Mouse (Mus musculus) adrenal gland (tissue): Measurements from ENCODE around the gene Psip1.

Experiments
- intact Hi-C: fragments of 180-260 bp; cut with DNase I; formaldehyde crosslinking; loops from one replicate; pipeline ENCODE4 v1.15.1; 2025

Psip1 gene

DNA sequence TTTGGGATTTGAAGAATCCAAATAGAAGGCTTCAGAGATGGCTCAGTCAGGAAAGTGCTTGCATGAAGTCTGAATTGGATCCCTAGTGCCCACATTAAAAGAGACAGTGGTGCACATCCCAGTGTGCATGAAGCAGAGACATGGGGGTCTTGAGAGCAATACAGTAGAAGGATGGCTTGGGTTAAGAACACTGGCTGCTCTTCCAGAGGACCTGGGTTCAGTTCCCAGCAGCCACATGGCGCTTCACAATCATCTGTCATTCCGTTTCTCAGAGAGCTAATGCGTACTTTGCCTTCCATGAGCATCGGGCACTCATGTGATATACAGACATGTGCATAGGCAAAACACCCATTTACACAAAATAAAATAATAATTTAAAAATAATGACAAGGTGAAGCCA lies 61.1 kb downstream of the Psip1 start:
- intact Hi-C loops: no loop called here

- intact Hi-C loops: no loop called here
These were observed 62.6 kb downstream of the Psip1 start for GRCm38 (mm10) chr4:83423641-83424040.

DNA sequence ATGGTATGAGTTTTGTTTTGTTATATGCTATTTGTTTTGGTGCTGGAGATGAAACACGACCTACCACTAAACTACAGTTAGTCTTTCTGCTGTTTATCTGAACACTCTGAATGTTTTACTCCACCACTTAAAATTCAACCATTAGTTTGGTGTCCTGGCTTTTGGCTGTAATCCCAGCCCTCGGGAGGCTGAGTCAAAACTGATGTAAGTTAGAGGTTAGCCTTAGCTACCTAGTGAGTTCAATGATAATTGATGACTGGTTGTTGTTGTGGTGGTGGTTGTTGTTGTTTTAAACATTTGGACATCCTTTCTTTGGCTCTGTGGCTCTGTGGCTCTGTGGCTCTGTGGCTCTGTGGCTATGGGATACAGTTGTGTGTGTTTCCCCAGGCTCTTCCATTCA lies 67.5 kb downstream of the Psip1 start:
- intact Hi-C loops: loop anchor here (10.0 kb wide), 1 partner anchor 114 kb away; no protein-coding TSS in a partner anchor

DNA sequence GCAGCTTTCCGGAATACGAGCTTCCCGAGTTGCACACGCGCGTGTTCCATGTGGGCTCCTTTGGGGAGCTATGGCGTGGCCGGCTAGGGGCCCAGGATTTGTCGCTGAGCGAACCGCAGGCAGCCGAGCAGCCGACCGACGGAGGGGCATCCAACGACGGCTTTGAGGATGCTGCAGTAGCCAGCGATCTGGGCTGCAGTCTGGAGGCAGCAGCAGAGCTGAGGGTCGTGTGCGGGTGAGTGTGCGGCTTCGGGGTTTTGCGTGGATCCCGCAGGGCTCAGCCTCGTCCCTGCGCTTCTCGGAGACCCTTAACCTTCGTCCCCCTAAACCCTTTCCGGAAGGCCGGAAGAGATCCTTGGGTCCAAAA lies 68.5 kb downstream of the Psip1 start:
- intact Hi-C loops: loop anchor here (10.0 kb wide), 1 partner anchor 113 kb away; no protein-coding TSS in a partner anchor

DNA sequence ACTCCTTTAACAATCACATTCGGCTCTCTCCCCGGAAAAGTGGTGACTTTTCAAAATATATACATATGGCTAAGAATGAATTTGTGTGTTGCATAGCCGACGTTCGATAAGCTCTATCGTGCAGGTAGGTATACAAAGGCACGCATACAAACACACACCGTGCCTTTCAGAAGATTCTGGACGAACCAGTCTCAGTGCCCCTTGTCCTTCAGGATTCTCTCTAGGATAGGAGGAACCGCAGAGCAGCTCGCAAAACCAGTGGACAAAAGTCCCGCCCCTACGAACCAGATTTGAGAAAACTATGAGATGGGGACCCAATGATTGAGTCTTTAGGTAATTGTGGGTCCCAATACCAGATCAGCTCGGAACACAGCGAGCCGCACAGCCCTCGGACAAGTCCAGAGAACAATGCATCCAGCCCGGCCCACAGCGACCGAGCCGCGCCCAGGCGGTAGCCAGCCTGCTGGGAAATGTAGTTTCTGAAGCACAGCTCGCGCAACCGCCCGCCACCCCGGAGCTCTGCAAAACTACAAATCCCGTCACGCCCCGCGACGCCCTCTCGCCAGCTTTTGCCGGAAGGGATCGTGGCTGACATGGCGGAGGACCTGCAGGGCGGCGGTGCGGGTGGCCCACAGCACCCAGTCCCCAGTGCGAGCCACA lies 69.0 kb downstream of the Psip1 start, which contains the start of gene Snapc3:
TSS of gene Snapc3 (plus strand) at position 565 of the 660 bp plus-strand sequence.
- intact Hi-C loops: loop anchor here (10.0 kb wide), 1 partner anchor 112 kb away; no protein-coding TSS in a partner anchor

- intact Hi-C loops: loop anchor here (10.0 kb wide), 1 partner anchor 110 kb away; no protein-coding TSS in a partner anchor
These were observed 71.9 kb downstream of the Psip1 start for GRCm38 (mm10) chr4:83414241-83414824.

- intact Hi-C loops: loop anchor here (10.0 kb wide), 1 partner anchor 107 kb away; no protein-coding TSS in a partner anchor
These were observed 74.2 kb downstream of the Psip1 start for GRCm38 (mm10) chr4:83412060-83412459.

DNA sequence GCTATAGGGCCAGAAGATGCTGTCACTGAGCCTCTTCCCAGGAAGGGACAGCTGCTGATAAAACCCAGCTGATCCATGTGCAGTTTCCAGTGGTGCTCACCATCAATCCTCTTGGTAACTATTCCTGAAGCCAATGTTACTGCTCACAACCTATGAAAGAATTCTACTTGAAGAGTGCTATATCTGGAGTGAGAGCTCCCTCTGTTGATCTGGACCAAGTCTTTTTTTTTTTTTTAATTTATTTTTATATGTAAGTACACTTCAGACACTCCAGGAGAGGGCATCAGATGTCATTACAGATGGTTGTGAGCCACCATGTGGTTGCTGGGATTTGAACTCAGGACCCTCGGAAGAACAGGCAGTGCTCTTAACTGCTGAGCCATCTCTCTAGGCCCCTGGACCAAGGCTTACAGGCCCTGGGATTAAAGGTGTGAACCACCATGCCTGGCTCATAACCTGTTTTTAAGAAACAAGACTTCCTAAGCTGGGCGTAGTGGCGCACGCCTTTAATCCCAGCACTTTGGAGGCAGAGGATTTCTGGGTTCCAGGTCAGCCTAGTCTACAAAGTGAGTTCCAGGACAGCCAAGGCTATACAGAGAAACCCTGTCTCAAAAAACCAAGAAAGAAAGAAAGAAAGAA lies 76.3 kb downstream of the Psip1 start:
- intact Hi-C loops: loop anchor here (5.0 to 10.0 kb wide), 2 partner anchors 105 to 148 kb away; no protein-coding TSS in a partner anchor

- intact Hi-C loops: loop anchor here (5.0 kb wide), 1 partner anchor 145 kb away; no protein-coding TSS in a partner anchor
These were observed 78.6 kb downstream of the Psip1 start for GRCm38 (mm10) chr4:83407688-83408087.
